Mouse (Mus musculus) NIH3T3 (cell line): ENCODE results near the gene Tubd1.

Experiments used
- DNase-seq: peaks from one replicate; pipeline ENCODE4 v3.0.0-alpha.2; 2012; ENCODE audit warnings: low read depth

Gene Tubd1

GRCm38 (mm10) chr11:86583990-86584897 is 39.5 kb downstream of the Tubd1 start:
- peak; percentile 47 for DNase-seq

- DNase-seq = peak; percentile 44
Observed at GRCm38 (mm10) chr11:86584898-86585597, 40.3 kb downstream of the Tubd1 start.

- no peak for DNase-seq
Observed at GRCm38 (mm10) chr11:86585598-86585984, 40.8 kb downstream of the Tubd1 start.

- peak; percentile 60 for DNase-seq
Observed at GRCm38 (mm10) chr11:86586177-86586867, 41.5 kb downstream of the Tubd1 start.

GRCm38 (mm10) chr11:86586868-86587792 is 42.3 kb downstream of the Tubd1 start:
- DNase-seq = peak; percentile 92

- peak; percentile 52 for DNase-seq
Observed at GRCm38 (mm10) chr11:86587830-86588229, 43.0 kb downstream of the Tubd1 start.

GRCm38 (mm10) chr11:86588583-86589298 is 44.0 kb downstream of the Tubd1 start:
- no peak for DNase-seq

GRCm38 (mm10) chr11:86590066-86590465 is 45.3 kb downstream of the Tubd1 start:
- no peak for DNase-seq

- DNase-seq = no peak
Observed at GRCm38 (mm10) chr11:86590579-86590978, 45.8 kb downstream of the Tubd1 start.

- DNase-seq = no peak
Observed at GRCm38 (mm10) chr11:86591301-86591845, 46.6 kb downstream of the Tubd1 start.

- no peak for DNase-seq
Observed at GRCm38 (mm10) chr11:86591931-86592616, 47.3 kb downstream of the Tubd1 start.

- peak; percentile 77 for DNase-seq
Observed at GRCm38 (mm10) chr11:86592993-86593392, 48.2 kb downstream of the Tubd1 start.

GRCm38 (mm10) chr11:86593443-86593842 is 48.7 kb downstream of the Tubd1 start:
- no peak for DNase-seq

- no peak for DNase-seq
Observed at GRCm38 (mm10) chr11:86594188-86594876, 49.5 kb downstream of the Tubd1 start.

- no peak for DNase-seq
Observed at GRCm38 (mm10) chr11:86595366-86595765, 50.6 kb downstream of the Tubd1 start.

GRCm38 (mm10) chr11:86596187-86596960 is 51.6 kb downstream of the Tubd1 start:
- DNase-seq = peak; percentile 52

GRCm38 (mm10) chr11:86596976-86597375 is 52.2 kb downstream of the Tubd1 start:
- no peak for DNase-seq

GRCm38 (mm10) chr11:86598154-86598553 is 53.4 kb downstream of the Tubd1 start:
- DNase-seq = no peak
